Mouse (Mus musculus) left cerebral cortex, adult 11 months (tissue): ENCODE measurements around the gene Coro6.

Experiments
- DNase-seq: peaks from one replicate; pipeline ENCODE4 v3.0.0; 2022; ENCODE audit warnings: low spot score

The Coro6 gene

DNA sequence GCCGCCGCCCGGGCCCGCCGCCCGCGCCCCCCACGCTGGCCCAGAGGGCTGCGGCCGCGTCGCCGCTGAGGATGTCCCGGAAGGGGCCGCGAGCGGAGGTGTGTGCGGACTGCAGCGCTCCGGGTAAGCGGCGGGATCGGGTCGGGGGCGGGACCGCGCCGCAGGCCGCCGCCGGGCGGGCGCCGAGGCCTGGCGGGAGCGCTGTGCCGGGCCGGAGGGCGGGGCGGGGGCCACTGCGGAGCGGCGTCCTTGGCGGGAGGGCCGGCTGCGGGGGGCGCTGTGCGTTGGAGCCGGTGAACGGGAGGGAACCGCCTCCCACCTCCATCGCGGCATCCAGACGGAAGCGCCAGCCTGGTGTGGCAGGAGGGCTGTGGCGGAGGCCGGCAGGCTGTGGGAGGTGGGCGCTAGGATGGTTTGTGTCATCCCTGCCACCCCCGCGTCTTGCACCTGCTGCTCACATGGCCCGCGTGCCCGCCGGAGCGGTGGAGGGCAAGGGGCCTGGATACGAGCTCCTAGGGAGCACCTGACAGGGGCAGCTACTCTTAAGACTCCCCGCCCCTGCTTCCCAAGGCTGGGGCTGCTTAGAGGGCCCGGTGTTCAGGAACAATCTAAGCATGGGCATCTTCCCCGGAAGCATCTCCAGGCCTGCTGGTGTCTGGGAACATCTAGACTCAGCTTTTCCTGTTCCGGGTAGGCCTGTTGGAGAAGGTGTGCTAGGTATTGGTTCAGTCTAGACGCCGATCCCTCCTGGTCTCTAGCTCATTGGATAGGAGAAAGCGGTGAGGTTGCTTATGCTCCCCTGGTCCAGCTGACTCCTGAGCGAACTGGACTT, 31.5 kb downstream of the Coro6 start, which contains the start of gene Git1:
TSS of gene Git1 (plus strand) at position 51 of the 832 bp plus-strand sequence.
- no peak for DNase-seq

DNA sequence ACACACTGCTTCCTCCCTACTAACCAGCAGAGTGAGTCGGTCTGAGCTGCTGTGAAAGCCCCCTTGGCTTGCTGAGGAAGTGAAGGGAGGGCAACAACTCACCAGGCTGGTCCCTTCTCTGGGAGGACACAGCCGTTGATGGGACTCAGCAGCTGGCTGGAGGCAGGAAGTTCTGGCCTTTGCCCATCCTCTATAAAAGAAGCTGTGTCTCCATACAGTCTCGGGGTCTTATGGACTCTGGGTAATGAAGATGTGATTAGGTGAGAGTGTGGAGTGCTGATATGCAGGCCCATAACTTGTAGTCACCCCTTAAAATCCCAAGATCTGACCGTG, 32.1 kb downstream of the Coro6 start:
- DNase-seq = no peak

DNA sequence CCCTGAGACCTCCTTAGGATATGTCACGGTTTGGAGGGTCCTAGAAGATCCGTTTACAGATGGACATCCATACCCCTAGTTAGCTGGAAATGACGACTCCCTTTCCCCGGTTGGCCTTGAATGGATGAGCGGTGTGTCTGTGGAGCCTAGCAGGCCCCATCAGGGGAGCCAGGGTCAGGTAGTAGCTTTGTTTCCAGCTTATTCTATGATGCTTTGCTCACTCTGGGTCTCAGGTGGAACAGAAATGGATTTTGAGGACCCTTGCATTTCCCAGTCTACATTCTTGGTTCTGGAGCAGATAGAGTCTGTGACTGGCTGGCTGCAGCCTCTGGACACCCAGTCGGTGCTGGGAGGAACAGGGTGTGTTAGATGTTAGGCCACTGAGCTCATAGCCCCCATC, 32.6 kb downstream of the Coro6 start:
- DNase-seq = no peak

DNA sequence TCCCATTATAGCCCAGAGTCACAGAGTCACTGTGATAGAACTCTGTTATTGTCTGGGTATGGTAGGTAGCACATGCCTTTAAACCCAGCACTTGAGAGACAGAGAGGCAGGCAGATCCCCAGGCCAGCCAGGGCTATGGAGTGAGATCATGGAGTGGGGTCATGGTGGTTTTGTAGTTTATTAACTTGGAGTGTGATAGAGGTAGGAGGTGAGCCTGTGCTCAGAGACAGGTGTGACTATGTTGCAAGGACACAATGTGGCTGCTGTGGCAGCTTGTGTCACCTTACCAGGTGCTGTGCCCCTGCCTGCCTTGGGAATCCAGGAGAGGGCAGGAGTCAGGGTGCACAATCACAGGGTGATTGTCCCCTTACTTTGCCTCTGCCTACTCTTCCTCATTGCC, 33.3 kb downstream of the Coro6 start:
- no peak for DNase-seq

DNA sequence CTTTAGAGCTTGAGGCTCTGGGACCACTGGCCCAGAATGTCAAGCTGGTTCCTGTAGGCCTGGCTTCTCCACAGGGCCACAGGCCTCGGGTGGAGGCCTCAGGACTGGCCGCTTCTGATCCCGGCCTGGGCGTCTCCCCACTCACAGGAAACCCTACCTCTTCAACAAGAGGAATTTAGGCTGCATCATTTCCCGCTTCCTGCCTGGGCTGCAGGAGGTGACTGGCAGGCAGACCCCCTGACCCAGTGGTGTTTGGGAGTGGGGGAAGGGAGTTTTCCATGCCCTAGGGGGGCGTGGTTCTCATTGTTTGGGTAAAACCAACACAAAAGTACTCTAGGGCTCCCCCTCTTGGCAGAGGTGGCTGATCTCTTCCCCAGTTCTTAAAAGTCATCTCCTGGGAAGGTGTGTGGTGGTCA, 35.1 kb downstream of the Coro6 start:
- DNase-seq = no peak

DNA sequence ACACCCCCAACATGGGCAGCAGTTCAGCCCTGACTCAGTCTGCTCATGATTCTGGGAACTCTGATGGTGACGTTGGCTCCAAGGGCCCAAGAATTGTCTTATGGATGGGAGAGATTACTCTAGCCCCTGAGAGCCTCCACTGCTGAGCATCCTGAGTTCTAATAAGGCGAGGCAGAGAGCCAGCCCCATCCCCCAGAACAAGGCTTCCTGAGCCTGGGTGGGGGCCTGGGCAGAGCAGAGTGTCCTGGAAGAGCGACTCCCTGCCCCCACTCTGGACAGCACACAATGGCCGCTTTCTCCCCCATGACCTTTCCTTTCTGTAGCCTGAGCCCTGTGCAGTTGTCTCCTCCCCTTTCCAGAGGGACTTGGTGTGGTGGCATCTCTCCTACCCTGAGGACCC, 35.6 kb downstream of the Coro6 start:
- no peak for DNase-seq

DNA sequence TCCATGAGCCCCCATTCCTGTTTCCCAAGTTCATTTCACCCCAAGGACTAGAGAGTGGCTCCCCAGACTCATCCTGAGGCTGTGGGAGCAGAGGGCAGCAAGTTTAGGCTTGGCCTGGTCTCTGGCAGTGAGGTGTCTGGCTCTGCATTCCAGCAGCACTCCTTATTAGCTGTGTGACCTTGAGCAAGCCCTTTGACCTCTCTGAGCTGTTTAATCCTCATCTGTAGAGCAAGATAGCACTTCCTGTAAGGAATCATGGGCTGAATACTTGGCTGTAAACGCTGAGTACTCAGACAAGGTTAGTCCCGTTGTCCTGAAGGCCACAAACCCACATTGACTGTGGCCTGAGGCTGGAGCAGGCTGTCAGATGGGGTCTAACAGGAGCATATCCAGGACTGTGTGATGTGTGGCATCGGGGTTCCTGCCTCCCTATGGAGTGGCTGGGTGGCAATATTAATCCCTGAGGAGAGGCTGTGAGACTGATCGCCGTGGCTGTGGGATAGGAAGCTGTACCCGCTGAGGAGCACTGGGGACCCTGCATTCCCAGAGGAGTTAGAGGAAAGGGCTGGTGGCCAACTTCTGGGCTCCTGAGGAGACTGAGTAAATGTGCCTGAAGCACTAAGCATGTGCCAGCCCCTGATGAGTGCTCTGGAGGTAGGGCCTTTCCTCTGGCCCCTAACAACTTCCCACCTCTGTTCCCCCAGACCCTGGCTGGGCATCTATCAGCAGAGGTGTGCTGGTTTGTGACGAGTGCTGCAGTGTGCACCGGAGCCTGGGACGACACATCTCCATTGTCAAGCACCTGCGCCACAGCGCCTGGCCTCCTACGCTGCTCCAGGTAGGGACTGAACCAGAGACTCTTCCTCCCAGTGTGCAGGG, 36.3 kb downstream of the Coro6 start:
- DNase-seq = no peak

DNA sequence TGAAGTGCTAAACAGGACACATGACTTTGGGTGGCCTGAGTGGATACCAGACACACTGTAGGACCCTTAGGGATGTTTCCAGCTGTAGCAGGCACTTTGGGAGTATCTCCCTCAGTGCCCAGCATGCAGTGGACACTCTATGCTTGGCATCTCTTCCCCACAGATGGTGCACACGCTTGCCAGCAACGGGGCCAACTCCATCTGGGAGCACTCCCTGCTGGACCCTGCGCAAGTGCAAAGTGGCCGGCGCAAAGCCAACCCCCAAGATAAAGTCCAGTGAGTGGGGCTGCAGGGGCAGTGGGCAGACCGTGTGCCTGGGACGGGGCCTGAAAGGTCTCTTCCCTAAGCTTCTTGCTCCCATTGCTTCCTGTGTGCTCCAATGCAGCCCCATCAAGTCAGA, 37.1 kb downstream of the Coro6 start:
- DNase-seq = no peak

DNA sequence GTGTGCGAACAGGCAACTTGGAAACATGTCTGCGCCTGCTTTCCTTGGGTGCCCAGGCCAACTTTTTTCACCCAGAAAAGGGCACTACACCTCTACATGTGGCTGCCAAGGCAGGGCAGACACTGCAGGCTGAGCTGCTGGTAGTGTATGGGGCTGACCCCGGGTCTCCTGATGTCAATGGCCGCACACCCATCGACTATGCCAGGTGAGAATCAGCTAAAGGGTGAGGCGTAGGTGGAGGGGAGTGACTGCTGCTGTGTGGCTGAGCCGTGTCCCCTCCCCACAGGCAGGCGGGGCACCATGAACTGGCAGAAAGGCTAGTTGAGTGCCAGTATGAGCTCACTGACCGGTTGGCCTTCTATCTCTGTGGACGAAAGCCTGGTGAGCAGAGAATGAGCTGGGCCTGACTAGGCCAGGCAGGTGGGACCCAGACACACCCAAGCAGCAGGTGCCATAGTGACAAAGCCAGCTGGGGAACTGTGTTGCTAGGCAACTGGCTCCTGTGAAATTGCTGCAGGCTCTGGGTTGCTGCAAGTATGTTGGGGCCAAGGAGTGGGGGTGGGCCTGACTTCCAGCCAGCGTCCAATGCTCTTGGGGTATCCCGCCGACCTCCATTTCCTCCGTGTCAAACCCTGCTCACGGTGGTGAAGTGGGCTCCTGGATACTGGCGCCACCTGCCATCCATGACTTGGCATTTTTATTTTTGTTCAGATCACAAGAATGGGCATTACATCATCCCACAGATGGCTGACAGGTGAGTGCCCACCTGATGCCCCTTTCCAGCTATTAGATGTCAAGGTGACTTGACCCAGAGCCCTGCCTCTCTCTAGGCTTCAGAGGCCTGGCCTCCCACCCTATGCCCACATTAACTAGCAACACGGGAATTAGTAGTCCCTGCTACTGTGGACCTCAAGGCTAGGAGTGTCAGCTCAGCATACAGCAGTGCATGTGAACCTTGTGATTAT, 38.4 kb downstream of the Coro6 start:
- DNase-seq = no peak

DNA sequence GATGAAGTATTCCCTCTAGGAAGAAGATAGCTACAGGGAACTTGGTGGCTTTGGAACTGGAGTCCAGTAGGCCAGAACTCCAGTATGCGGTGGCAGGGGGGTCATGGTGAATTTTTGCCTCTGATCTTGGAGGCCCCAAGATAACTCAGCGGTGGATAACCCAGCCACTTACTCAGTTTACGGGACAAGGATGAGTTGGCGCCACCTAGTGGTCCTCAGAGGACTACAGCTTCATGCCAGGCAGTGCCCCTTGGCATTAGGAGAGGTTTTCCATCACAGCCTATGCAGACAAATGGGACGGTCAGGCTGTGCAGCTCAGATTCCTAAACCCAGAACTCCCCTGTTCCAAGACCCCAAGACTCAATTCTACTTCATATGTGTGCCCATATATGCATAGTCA, 39.2 kb downstream of the Coro6 start:
- DNase-seq = no peak

DNA sequence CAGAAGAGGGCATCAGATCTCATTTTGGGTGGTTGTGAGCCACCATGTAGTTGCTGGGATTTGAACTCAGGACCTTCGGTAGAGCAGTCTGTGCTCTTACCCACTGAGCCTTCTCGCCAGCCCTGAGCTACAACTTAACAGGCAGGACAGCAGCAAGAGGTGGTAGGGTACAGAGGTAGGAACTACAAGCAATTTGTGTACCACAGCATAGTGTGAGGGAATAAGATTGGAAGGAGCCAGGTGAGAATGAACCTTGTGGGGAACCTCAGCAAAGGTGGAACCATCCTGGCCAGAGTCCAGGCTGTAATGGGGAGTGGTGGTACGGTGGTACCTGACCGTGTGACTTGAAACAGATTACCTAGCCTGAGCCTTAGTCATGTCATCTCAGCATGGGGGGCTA, 39.8 kb downstream of the Coro6 start:
- no peak for DNase-seq

DNA sequence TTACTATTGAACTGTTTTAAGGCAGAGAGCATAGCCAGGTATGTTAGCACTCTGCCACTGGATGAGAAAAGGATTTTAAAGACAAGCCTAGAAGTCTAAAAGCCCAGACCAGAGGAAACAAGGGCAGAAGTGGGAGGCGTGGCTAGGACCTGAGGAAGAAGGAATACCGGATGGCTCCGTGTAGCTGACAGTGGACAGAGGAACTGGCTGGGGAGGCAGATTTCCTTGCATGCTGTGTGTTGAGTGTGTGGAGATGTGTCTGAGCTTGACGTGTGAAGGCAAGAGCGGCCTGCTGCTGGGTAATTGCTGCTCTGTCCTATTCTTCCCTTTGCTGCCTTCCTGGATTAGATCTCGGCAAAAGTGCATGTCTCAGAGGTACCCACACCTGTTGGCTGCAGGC, 40.3 kb downstream of the Coro6 start:
- DNase-seq = no peak

DNA sequence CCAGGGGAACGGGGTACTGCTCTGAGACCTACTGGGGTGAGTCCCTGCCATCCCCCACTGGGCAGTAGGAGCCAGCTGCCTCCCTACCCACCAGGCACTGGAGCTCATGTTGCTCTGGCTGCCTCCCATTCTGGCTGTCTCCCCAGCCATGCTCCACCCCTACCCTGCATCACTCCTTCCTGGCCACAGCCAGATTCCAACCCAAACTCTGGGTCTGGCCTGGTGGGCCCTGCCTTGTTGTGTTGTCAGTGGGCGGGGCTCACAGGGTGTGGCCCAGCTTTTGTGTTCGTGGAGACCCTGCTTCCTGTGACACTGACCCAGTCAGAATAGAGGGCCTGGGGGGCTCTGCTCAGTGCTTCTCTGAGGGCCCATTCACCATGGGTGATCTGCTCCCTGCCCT, 41.3 kb downstream of the Coro6 start:
- no peak for DNase-seq

DNA sequence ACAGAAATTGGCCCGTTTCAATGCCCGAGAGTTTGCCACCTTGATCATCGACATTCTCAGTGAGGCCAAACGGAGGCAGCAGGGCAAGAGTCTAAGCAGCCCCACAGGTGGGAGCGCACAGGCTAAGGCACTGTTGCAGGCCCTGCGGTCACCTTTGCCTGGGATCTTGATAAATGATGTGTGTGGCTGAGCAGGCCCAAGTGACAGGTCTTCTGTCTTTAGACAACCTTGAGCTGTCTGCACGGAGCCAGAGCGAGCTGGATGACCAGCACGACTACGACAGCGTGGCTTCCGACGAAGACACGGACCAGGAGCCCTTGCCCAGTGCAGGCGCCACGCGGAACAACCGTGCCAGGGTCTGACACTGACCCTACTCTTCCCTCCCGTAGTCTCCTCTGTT, 42.2 kb downstream of the Coro6 start:
- no peak for DNase-seq

DNA sequence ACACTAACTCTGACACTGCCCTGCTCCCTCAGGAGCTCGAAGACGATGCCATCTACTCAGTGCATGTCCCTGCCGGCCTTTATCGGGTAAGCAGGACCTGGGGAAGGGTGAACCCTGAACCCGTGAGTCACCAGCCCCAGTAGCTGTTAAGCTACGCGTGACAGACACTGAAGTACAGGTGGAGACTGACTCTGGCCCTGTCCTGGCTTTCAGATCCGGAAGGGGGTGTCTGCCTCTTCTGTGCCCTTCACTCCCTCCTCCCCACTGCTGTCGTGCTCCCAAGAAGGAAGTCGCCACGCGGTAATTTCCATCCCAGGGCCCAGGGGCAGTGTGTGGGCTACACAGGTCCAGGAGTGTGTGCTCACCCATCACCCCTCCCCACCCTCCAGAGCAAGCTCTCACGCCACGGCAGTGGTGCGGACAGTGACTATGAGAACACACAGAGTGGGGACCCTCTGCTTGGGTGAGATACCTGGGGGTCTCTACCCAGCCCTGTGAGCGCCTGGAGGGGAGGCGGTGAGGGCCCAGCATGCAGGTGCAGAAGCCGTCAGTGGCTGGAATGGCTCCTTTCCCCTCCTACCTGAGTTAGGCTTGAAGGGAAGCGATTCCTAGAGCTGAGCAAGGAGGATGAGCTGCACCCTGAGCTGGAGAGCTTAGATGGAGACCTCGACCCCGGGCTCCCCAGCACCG, 43.2 kb downstream of the Coro6 start:
- no peak for DNase-seq

DNA sequence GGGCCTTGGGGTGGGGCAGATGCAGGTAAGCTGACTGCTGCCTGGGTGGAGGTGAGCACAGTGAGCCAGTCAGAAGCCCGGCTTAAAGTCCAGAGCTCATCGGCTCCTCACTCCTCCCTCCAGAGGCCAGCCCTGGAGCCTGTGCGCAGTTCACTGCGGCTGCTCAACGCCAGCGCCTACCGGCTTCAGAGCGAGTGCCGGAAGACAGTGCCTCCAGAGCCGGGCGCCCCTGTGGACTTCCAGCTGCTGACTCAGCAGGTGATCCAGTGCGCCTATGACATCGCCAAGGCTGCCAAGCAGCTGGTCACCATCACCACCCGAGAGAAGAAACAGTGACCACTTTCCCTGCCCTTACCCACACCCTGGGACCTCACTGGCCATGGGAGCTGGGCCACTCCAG, 44.1 kb downstream of the Coro6 start:
- no peak for DNase-seq

DNA sequence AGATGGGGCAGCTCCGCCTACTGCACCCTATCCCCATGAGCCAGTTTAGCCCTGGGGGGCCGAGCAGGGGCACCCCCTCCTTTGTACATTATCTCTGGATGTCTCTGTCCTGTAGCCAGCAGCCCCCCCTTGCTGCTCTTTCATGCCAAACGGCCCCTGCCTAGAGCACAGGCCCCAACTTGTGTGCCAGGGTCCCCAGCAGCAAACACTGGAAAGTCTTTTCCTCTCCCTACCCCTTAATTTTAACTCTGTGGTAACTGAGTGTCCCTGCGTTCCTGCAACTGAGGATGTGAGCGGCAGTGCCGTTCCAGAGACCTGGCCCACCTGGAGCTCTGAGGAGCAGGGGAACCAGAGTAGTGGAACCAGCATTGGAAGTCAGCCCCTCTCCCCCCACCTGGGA, 44.7 kb downstream of the Coro6 start:
- no peak for DNase-seq

DNA sequence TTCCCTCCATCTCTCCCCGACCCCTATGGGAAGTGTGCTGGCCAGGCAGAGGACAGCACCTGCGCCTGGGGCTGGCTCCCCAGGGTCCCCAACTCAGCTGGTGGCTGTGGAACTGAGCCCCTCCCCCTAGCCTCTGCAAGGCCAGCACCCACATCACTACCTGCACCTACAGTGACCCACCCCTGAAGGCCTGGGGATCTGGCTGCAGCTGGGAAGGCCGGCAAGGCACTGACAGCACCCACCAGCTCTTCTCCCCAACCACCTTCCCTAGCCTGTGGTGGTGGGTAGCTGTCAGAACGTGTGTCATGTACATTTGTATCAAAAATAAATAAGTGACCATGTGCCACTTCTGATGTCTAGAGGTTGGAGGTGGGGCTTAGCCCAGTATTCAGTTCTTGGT, 45.2 kb downstream of the Coro6 start:
- no peak for DNase-seq

DNA sequence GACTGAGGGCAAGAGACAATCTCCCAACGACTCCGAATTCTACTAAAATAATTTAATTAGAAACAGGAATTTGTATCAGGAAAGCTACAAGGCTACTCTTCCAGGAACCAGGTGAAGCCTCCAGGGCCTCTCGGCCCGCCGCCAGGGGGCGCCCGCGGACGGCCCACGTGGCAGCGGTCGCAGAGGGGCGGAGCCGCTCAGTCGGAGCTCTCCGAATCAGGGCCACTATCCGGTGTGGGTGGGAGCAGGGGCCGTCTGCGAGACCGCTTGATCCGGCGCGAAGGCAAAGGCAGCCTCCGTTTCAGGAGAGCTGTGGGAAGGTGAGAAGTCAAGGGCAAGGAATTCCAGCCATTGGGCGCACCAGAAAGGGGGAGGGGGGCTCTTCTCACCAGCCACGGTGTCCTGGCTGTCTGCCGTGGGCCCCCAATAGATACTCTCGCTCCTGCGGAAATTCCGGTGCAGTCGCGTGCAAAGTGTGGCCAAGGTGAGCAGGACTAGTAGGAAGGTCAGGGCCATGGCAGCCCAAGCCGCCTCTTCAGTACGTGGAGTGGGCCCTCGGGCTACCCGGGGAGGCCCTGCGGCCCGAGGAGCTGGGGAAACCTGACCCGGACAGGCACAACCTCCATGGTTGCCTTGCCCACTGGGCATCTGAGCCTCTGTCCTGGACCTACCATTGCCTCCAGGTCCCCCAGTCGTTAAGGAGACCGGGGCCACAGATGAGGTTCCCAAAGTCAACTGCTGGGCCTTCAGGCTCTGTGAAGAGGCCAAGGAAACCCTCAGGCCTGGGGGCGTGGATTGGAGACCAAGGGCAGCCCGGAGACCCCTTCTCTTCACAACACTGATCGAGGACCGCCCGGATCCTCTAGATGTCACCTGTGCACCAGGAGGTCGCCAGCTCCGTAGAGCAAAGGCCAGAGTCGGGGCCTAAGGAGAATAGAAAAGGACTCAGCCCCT, 46.1 kb downstream of the Coro6 start:
- no peak for DNase-seq

DNA sequence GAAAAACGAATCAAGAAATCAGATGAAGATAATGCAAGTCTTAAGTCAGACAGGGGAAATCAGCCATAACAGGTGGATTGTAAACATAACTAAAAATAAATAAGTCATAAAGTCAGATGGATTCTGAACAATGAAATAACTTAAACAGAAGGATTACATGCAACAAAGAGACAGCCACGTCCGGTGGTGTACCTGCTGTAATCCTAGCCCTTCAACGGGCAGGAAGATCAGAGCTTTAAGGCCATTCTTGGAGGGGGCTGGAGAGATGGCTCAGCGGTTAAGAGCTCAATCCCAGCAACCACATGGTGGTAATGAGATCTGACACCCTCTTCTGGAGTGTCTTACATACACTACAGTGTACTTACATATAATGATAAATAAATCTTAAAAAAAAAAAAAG, 49.1 kb downstream of the Coro6 start:
- no peak for DNase-seq
